ENCODE assay signal across 1 mouse cellular context in the genomic region with DNA sequence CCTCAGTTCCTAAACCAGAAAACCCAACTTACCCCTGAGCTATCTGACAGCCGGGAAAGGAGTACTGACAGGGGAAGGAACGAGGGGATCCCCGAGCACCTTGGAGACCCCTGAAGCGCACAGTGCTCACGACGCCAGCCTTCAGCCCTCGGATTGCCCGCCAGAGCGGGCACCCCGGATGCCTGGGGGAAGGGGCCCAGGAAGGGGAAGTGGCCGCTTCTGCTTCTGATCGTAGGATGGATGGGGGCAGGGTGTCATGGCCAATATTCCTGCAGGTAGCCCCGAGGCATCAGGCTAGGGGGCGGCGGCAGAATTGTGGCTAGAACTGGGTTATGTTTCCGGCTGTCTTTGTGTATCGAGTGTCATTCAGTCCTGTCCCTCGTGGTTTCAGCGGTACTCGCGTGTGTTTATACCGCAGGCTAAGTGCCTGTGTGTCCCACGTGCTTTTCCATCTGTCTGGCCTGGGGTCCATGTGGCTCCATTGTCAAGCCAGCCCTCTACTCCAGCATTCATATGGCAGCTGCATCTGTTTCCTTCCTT.
TF ChIP-seq lines count a peak whose summit lies in the region.

No protein-coding gene starts in this region.

TF ChIP-seq in CH12.LX, 34 proteins besides CTCF, POLR2A, EP300 and RAD21:
- TF ChIP-seq BHLHE40 (IDR thresholded peaks at IDR 0.05; ENCODE audit: low read depth, low read length) (peak; percentile 46), GABPA (IDR thresholded peaks at IDR 0.05; ENCODE audit: insufficient replicate concordance, low read depth, low read length) (no peak), USF2 (conservative IDR thresholded peaks at IDR 0.05; ENCODE audit: low read depth, low read length) (no peak), JUND (conservative IDR thresholded peaks at IDR 0.05; ENCODE audit: low read depth, low read length) (no peak), MAZ (IDR thresholded peaks at IDR 0.05; ENCODE audit: low read depth, low read length) (no peak), TCF12 (IDR thresholded peaks at IDR 0.05; ENCODE audit: low read depth, low read length) (0 out of 2 replicates have a peak, but pooled peaks have one; percentile 10), SIN3A (IDR thresholded peaks at IDR 0.05; ENCODE audit: low read length) (peak; percentile 54; the same call in 1 of the 2 replicates), TBP (conservative IDR thresholded peaks at IDR 0.05; ENCODE audit: low read depth, low read length) (no peak), HCFC1 (IDR thresholded peaks at IDR 0.05; ENCODE audit: low read depth, low read length) (no peak), MYC (IDR thresholded peaks at IDR 0.05; ENCODE audit: low read depth, low read length) (peak; percentile 97), USF1 (IDR thresholded peaks at IDR 0.05; ENCODE audit: low read depth, low read length) (no peak), MAX (IDR thresholded peaks at IDR 0.05; ENCODE audit: low read length) (peak; percentile 95), KAT2A (IDR thresholded peaks at IDR 0.05; ENCODE audit: insufficient replicate concordance, low read length) (no peak), NELFE (IDR thresholded peaks at IDR 0.05; ENCODE audit: low read depth, low read length) (no peak; the same call in 1 of the 2 replicates), CHD2 (IDR thresholded peaks at IDR 0.05; ENCODE audit: low read length) (peak; percentile 69; the same call in 1 of the 2 replicates), MXI1 (IDR thresholded peaks at IDR 0.05; ENCODE audit: low read depth, low read length) (peak; percentile 95)
